8 mouse cellular contexts compared by ENCODE assay signal in the genomic region with DNA sequence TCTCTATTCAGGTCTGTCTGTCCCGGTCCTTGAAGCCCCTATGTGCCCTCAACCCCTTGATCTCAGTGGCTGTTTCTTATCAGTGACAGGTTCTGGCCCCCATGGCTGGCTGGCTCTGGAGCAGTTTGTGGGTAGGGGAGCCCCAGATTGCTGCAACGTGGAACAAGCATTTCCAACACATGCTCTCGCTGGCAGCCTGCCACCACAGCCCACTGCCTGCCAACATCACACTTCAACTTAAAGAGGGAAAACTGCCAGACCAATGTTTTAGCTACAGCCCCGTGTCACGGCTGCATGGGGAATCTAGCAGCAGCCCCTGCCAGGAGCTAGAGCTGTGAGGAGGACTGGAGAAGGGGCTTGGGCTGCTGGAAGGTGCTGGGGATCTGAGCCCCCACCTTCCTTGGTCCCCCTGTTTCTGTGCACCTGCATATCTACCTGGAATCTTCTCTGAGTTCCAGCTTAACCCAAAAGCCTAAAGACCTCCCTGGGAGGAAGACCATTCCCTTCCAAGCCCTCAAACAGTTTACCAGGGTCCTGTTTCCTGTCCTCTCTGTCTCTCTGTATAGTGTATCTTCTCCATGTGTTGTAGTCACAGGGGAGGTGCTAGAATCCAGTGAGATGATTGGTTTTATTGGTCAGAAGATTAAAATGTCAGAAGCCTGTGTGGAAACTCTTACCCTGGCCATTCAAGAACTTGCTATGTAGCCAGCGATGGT. TPM values are rescaled to one million over a fixed set of nuclear protein-coding genes. Genes with fewer than 3 reads are reported as not detected.
DNase-seq lines count a peak whose midpoint lies in the region; ATAC-seq and TF ChIP-seq lines count a peak whose summit lies in the region.

No protein-coding gene starts in this region.

- TF ChIP-seq POLR2A in brain, embryonic 14.5 days (IDR thresholded peaks at IDR 0.05; ENCODE audit: borderline replicate concordance, extremely low read depth, insufficient read depth, insufficient read length, poor library complexity, severe bottlenecking), result no peak
- no peak for TF ChIP-seq POLR2A in limb, embryonic 14.5 days (IDR thresholded peaks at IDR 0.05; ENCODE audit: borderline replicate concordance, extremely low read depth, insufficient read depth, insufficient read length)

- H3K27ac ChIP-seq in heart, embryonic 13.5 days (replicated peaks), result peak overlapping the region; percentile 71
- H3K27ac ChIP-seq in heart, postnatal 0 days (ENCODE audit: low read depth), result no peak overlapping the region
- H3K27ac ChIP-seq in limb, embryonic 14.5 days (replicated peaks; ENCODE audit: low read depth, low read length), result no peak overlapping the region
- H3K27ac ChIP-seq in stomach, embryonic 14.5 days (ENCODE audit: low read length), result no peak overlapping the region
- no peak overlapping the region for H3K27ac ChIP-seq in kidney, embryonic 15.5 days

- peaks cover 20% of the 10 kb centered on the region for H3K4me1 ChIP-seq in heart, embryonic 13.5 days
- H3K4me1 ChIP-seq in heart, postnatal 0 days (ENCODE audit: control insufficient read depth, insufficient read depth), result peaks cover 9% of the 10 kb centered on the region; the same call in 1 of the 2 replicates
- H3K4me1 ChIP-seq in limb, embryonic 14.5 days (ENCODE audit: control insufficient read depth, insufficient read depth, low read length), result peaks cover 16% of the 10 kb centered on the region
- peaks cover 5% of the 10 kb centered on the region; the same call in 1 of the 2 replicates for H3K4me1 ChIP-seq in stomach, embryonic 14.5 days (ENCODE audit: control insufficient read depth, insufficient read depth, low read length)
- peaks cover 4% of the 10 kb centered on the region; the same call in 1 of the 2 replicates for H3K4me1 ChIP-seq in kidney, embryonic 15.5 days

- DNase-seq in heart, adult 8-10 months (ENCODE audit: low spot score), result no peak
- peak; percentile 97 for DNase-seq in brain, embryonic 14.5 days (ENCODE audit: low read depth)
- DNase-seq in heart, postnatal 0 days (ENCODE audit: low spot score), result peak; percentile 58
- DNase-seq in limb, embryonic 14.5 days (ENCODE audit: low spot score), result peak; percentile 92
- DNase-seq in thymus, postnatal 25 days, result no peak

- WGBS in heart, embryonic 13.5 days, result 18% methylated on average over 6 of the region's 6 CpGs
- WGBS in heart, postnatal 0 days, result 16% methylated on average over 6 of the region's 6 CpGs
- 29% methylated on average over 6 of the region's 6 CpGs for WGBS in limb, embryonic 14.5 days
- WGBS in stomach, embryonic 14.5 days, result 39% methylated on average over 6 of the region's 6 CpGs
- WGBS in kidney, embryonic 15.5 days, result 47% methylated on average over 6 of the region's 6 CpGs

- H3K9ac ChIP-seq in heart, embryonic 13.5 days, result no peak overlapping the region
- no peak overlapping the region for H3K9ac ChIP-seq in heart, postnatal 0 days (replicated peaks; ENCODE audit: low read depth, low read length)
- H3K9ac ChIP-seq in limb, embryonic 14.5 days (ENCODE audit: low read depth, low read length, severe bottlenecking), result no peak overlapping the region
- H3K9ac ChIP-seq in stomach, embryonic 14.5 days (replicated peaks; ENCODE audit: low read depth, low read length), result no peak overlapping the region
- no peak overlapping the region for H3K9ac ChIP-seq in kidney, embryonic 15.5 days

- no peaks in the 10 kb centered on the region for H3K36me3 ChIP-seq in heart, embryonic 13.5 days
- no peaks in the 10 kb centered on the region for H3K36me3 ChIP-seq in heart, postnatal 0 days (replicated peaks; ENCODE audit: control insufficient read depth, insufficient read depth, low read length)
- H3K36me3 ChIP-seq in limb, embryonic 14.5 days (ENCODE audit: control insufficient read depth, insufficient read depth, low read length), result no peaks in the 10 kb centered on the region
- no peaks in the 10 kb centered on the region for H3K36me3 ChIP-seq in stomach, embryonic 14.5 days (ENCODE audit: control insufficient read depth, insufficient read depth, low read length)
- no peaks in the 10 kb centered on the region for H3K36me3 ChIP-seq in kidney, embryonic 15.5 days

- no peaks in the 10 kb centered on the region for H3K9me3 ChIP-seq in heart, embryonic 13.5 days
- no peaks in the 10 kb centered on the region for H3K9me3 ChIP-seq in heart, postnatal 0 days (replicated peaks; ENCODE audit: control insufficient read depth, low read length)
- no peaks in the 10 kb centered on the region for H3K9me3 ChIP-seq in limb, embryonic 14.5 days (ENCODE audit: control insufficient read depth, low read length)
- no peaks in the 10 kb centered on the region for H3K9me3 ChIP-seq in stomach, embryonic 14.5 days (ENCODE audit: control insufficient read depth, low read depth, low read length)
- H3K9me3 ChIP-seq in kidney, embryonic 15.5 days (replicated peaks), result no peaks in the 10 kb centered on the region

- TF ChIP-seq EP300 in heart, postnatal 0 days (IDR thresholded peaks at IDR 0.05; ENCODE audit: low read depth), result no peak

- H3K27me3 ChIP-seq in heart, embryonic 13.5 days (replicated peaks), result no peaks in the 10 kb centered on the region
- no peaks in the 10 kb centered on the region for H3K27me3 ChIP-seq in heart, postnatal 0 days (ENCODE audit: control insufficient read depth, insufficient read depth, low read length)
- no peaks in the 10 kb centered on the region for H3K27me3 ChIP-seq in limb, embryonic 14.5 days (ENCODE audit: control insufficient read depth, insufficient read depth, low read length)
- H3K27me3 ChIP-seq in stomach, embryonic 14.5 days (ENCODE audit: control insufficient read depth, insufficient read depth, low read length), result no peaks in the 10 kb centered on the region
- no peaks in the 10 kb centered on the region for H3K27me3 ChIP-seq in kidney, embryonic 15.5 days

- peak overlapping the region; percentile 40 for H3K4me2 ChIP-seq in heart, embryonic 13.5 days
- H3K4me2 ChIP-seq in heart, postnatal 0 days (ENCODE audit: low read depth, low read length), result no peak overlapping the region
- no peak overlapping the region for H3K4me2 ChIP-seq in limb, embryonic 14.5 days (replicated peaks; ENCODE audit: low read depth, low read length, severe bottlenecking)
- H3K4me2 ChIP-seq in stomach, embryonic 14.5 days (replicated peaks; ENCODE audit: low read depth, low read length), result no peak overlapping the region
- H3K4me2 ChIP-seq in kidney, embryonic 15.5 days, result no peak overlapping the region

- peak; percentile 59; the same call in 1 of the 2 replicates for ATAC-seq in heart, embryonic 13.5 days (ENCODE audit: extremely low read depth, insufficient number of reproducible peaks, low FRiP score, low TSS enrichment)
- peak; percentile 77 for ATAC-seq in heart, postnatal 0 days (ENCODE audit: insufficient read depth, low read depth)
- ATAC-seq in limb, embryonic 14.5 days (ENCODE audit: low FRiP score, low read depth), result peak; percentile 85
- ATAC-seq in stomach, embryonic 14.5 days (ENCODE audit: insufficient number of reproducible peaks, insufficient read depth, low FRiP score, low read depth), result peak; percentile 35; the same call in 1 of the 2 replicates
- ATAC-seq in kidney, embryonic 15.5 days (replicated peaks; ENCODE audit: low FRiP score), result no peak

- TF ChIP-seq CTCF in brain, embryonic 14.5 days (IDR thresholded peaks at IDR 0.05; ENCODE audit: borderline replicate concordance, extremely low read depth, insufficient read depth, insufficient read length), result no peak
- no peak for TF ChIP-seq CTCF in heart, postnatal 0 days (IDR thresholded peaks at IDR 0.05; ENCODE audit: low read depth)

- H3K4me3 ChIP-seq in heart, embryonic 13.5 days, result no peak overlapping the region
- H3K4me3 ChIP-seq in heart, postnatal 0 days (ENCODE audit: low read depth, low read length), result no peak overlapping the region
- H3K4me3 ChIP-seq in limb, embryonic 14.5 days (replicated peaks; ENCODE audit: low read length), result no peak overlapping the region
- no peak overlapping the region for H3K4me3 ChIP-seq in stomach, embryonic 14.5 days (ENCODE audit: low read depth, low read length)
- H3K4me3 ChIP-seq in kidney, embryonic 15.5 days (replicated peaks), result no peak overlapping the region

RNA-seq across cellular contexts. Expression of a gene that starts 50.5 kb away (rescaled TPM):
- 67.8 and 74.5 TPM in 2 replicates for polyA plus RNA-seq in heart, embryonic 13.5 days (2015; fragmentation: Nextera tagmentation; extraction: Ambion mirVana)
- total RNA-seq in heart, adult 8-10 months (2022), result 1 to 10 TPM; 2.3 to 5.0 (median 2.7) TPM
- polyA plus RNA-seq in brain, embryonic 14.5 days (2012; rRNA removed), result 41.8 and 50.4 TPM in 2 replicates
- 12.3 and 18.1 TPM in 2 replicates for total RNA-seq in heart, postnatal 0 days (2014; rRNA removed; ENCODE audit: low replicate concordance)
- polyA plus RNA-seq in heart, postnatal 0 days (2015; fragmentation: Nextera tagmentation; extraction: Ambion mirVana), result 25.5 and 26.5 TPM in 2 replicates
- 77.2 and 81.1 TPM in 2 replicates for polyA plus RNA-seq in limb, embryonic 14.5 days (2012; rRNA removed)
- polyA plus RNA-seq in limb, embryonic 14.5 days (2014; fragmentation: Nextera tagmentation; extraction: Ambion mirVana), result 123 and 138 TPM in 2 replicates
- 132 and 136 TPM in 2 replicates for polyA plus RNA-seq in stomach, embryonic 14.5 days (2014; fragmentation: Nextera tagmentation; extraction: Ambion mirVana)
- polyA plus RNA-seq in kidney, embryonic 15.5 days (2015; fragmentation: Nextera tagmentation; extraction: Ambion mirVana), result 69.3 and 73.1 TPM in 2 replicates

Comparison
In these comparisons a context has a peak if more than half of its experiments do, and no peak if none do; other contexts are left out.
1. DNase-seq: peak in brain, embryonic 14.5 days (single experiment), heart, postnatal 0 days (single experiment) and limb, embryonic 14.5 days (single experiment); none in heart, adult 8-10 months (single experiment) and thymus, postnatal 25 days (single experiment).